Mouse (Mus musculus) megakaryocyte, embryonic 14.5 days (primary cell): ENCODE measurements around the gene Cab39l.

Experiments
- FLI1 ChIP-seq: IDR thresholded peaks from 2 replicates; pipeline ENCODE4 v1.6.1; 2012; ENCODE audit warnings: low read length, inconsistent platforms, mixed read lengths
- GATA1 ChIP-seq: IDR thresholded peaks from 3 replicates; pipeline ENCODE4 v1.6.1; 2012; ENCODE audit warnings: mixed read lengths, low read length, inconsistent platforms, borderline replicate concordance

DNA sequence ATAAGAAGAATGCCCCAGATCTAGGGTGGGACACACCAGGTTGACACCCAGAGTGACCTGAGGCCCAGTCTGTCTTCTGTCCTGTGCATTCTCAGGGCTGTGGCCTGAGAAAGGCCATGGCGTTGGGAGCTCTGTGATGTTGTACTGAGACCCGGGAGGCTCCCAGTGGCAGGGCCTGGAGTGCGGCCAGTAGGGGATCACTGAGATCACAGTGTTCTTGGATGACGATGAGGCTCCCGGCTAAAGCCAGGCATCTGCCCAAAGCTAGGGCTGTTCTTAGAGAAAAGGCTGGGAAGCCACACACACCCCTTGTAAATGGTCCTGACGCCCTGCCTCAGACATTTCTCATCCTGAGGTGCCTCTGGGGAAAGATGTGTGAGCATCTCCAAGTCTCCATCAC lies 108.3 kb downstream of the Cab39l start:
- TF ChIP-seq GATA1: no peak
- TF ChIP-seq FLI1: no peak
